Mouse (Mus musculus) left cerebral cortex, adult 11 months (tissue): ENCODE results near the gene Rspo1.

Source experiments
- DNase-seq: peaks from one replicate; pipeline ENCODE4 v3.0.0; 2022; ENCODE audit warnings: low spot score

Gene Rspo1

DNA sequence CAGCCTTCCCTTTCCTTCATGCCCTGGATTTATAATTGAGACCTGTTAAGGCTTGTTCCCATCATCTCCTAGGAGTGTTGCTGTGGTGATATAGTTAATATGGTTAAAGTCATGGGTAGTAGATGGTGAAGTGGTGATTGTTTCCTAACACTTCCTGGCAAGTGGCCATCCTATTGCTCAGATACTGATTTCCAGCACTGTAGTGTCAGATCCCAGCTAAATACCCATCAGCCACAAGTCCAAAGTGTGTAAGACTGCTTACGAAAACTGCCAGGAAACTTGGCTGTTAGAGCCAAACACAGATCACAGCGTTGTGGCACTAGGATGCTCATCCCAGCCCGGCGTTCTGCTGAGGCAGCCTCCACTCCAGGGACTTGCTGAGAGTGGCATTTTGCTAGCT, 48.1 kb downstream of the Rspo1 start:
- no peak for DNase-seq

DNA sequence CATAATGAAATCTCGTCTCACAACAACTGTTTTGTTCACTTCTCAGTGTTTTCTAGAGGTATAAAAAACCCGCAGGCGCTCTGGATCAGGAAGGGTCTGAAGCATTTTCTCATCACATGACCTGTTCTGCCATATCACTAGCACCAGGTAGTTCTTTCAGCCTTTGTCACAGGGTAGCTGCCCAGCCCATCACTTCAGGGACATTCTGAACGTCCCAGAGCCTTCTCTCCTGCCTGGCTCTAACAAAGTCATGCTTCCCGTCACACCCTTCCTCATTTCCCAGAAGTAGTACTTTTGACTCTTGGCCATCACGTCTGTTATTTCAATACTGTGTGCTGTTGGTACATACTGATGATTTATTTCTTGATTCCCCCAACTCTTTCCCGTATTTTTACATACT, 58.2 kb downstream of the Rspo1 start:
- DNase-seq = no peak

DNA sequence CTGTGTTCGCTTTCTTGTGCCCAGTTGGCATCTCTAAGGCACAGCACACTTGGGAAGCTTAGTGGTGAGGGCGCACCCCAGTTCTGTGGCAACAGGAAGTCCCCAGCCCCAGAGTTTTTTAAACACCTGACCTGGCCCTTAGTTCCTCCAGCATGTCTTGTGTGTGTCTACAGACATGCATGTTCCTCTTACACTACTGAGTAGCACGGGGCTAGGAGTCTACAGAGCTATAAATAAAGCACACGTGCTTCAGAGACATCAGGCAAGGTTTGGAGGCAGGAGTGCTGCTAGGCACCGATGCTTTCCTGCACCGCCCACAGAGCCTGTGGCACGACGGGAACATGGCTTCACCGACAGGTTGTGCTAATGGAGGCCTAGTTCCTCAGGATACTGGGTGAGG, 69.2 kb downstream of the Rspo1 start:
- DNase-seq = peak; percentile 27

DNA sequence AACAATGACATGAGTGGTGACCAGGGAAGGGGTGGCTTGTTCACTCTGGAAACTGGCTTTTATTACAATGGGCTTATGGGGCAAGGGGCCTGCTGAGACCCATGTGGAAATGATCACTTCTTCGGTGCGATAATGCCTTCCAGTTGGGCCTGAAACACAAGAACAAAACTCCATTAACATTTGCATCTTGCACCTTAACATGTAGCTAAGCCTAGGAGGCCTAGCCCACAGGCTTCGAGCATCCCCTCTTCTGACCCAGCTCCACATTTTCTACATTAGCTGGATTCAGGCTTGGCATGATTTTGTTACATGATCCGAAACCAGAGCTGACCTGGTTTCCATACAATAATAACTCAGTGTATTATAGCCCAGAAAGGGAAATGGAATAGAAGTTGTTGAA, 70.2 kb downstream of the Rspo1 start:
- DNase-seq = no peak

DNA sequence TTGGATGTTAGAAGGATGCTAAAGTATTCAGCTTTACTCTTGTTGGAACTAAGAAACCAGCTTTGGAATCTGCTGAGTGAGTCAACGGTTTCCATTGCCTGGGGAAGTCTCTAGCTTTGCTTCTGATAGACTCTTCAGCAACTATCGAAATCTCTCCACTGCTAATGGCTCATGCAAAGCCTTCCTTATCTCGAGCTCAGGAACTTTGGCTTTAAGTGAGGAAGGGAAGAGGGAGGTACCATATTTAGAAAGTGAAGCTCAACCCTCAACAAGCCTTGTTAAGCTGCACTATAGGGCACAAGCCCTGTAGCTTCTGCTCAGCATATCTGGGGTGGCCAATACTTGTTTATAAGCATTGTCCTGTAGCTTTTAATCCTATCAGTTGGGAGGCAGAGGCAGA, 71.0 kb downstream of the Rspo1 start:
- no peak for DNase-seq

DNA sequence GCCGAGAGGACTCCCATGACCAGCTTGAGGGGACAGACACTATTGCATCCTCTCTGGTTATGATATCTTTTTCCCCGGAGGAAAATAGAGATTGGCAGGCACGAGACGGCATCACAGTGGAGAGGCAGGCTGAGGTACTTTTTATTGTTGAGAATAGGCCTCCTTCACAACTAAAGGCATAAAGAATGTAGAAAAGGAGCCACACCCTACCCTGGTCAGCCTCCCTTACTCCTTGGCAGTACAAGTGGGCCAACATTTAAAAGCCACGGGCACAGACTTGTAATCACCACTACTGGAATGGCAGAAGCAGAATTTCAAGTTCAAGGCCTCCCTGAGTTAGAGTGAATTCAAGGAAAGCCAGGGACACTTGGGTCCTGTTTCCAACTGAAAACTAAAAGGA, 71.8 kb downstream of the Rspo1 start:
- DNase-seq = no peak
